ENCODE assay signal across 8 mouse cellular contexts in genomic region chr4:83485735-83486116, GRCm38 (mm10). TPM values are rescaled to one million over a fixed set of nuclear protein-coding genes. Genes with fewer than 3 reads are reported as not detected.
A peak's percentile ranks its signal among the peaks of the same experiment; 100 is the strongest.
DNase-seq lines count a peak whose midpoint lies in the region; ATAC-seq and TF ChIP-seq lines count a peak whose summit lies in the region.

No protein-coding gene starts in this region.

- H3K9me3 ChIP-seq in MEL (replicated peaks; ENCODE audit: insufficient read depth, low read length) = no peaks in the 10 kb centered on the region
- H3K9me3 ChIP-seq in hindbrain, embryonic 10.5 days = no peaks in the 10 kb centered on the region
- H3K9me3 ChIP-seq in lung, postnatal 0 days (ENCODE audit: low read length) = no peaks in the 10 kb centered on the region

- H3K4me3 ChIP-seq in MEL (ENCODE audit: control insufficient read depth in 1 of 2, insufficient read depth in 1 of 2, low read depth in 2 of 2, low read length in 2 of 2) = peak overlapping the region; percentile 96
- H3K4me3 ChIP-seq in cerebellum, adult 2 months (replicated peaks; ENCODE audit: insufficient read depth, low read depth, low read length) = peak overlapping the region; percentile 98
- peak overlapping the region; percentile 94 for H3K4me3 ChIP-seq in hindbrain, embryonic 10.5 days
- peak overlapping the region; percentile 96 for H3K4me3 ChIP-seq in lung, postnatal 0 days (ENCODE audit: low read depth, low read length)

- peak overlapping the region; percentile 92 for H3K4me2 ChIP-seq in lung, postnatal 0 days (replicated peaks; ENCODE audit: low read depth, low read length)

- peak; percentile 78 for ATAC-seq in lung, postnatal 0 days

- TF ChIP-seq POLR2A in MEL (IDR thresholded peaks at IDR 0.05; ENCODE audit: control insufficient read depth in 1 of 2, insufficient read depth in 1 of 2, low read depth in 1 of 2, low read length in 2 of 2, poor library complexity in 1 of 2) = no peak
- TF ChIP-seq POLR2A in cerebellum, adult 2 months (IDR thresholded peaks at IDR 0.05; ENCODE audit: borderline replicate concordance, insufficient read depth, low read length) = no peak

- peak overlapping the region; percentile 98 for H3K9ac ChIP-seq in MEL (ENCODE audit: control insufficient read depth, low read depth, low read length, poor library complexity, severe bottlenecking)
- peak overlapping the region; percentile 83 for H3K9ac ChIP-seq in lung, postnatal 0 days (replicated peaks; ENCODE audit: low read depth)

- TF ChIP-seq RAD21 in MEL (IDR thresholded peaks at IDR 0.05; ENCODE audit: low read depth, low read length) = peak; percentile 16

- H3K27ac ChIP-seq in MEL (ENCODE audit: control insufficient read depth, low read depth, low read length) = peak overlapping the region; percentile 94
- H3K27ac ChIP-seq in cerebellum, adult 2 months (ENCODE audit: insufficient read depth, low read length) = peak overlapping the region; percentile 100
- peak overlapping the region; percentile 99 for H3K27ac ChIP-seq in hindbrain, embryonic 10.5 days
- peak overlapping the region; percentile 97 for H3K27ac ChIP-seq in lung, postnatal 0 days (ENCODE audit: low read length)

- peaks cover 3 to 6% of the 10 kb centered on the region in 2 experiments for H3K4me1 ChIP-seq in MEL (ENCODE audit: control insufficient read depth in 1 of 2, insufficient read depth in 2 of 2, low read length in 2 of 2)
- peaks cover 9% of the 10 kb centered on the region for H3K4me1 ChIP-seq in cerebellum, adult 2 months (ENCODE audit: control insufficient read depth, insufficient read depth, low read length)
- peaks cover 40% of the 10 kb centered on the region for H3K4me1 ChIP-seq in hindbrain, embryonic 10.5 days (replicated peaks)
- H3K4me1 ChIP-seq in lung, postnatal 0 days (ENCODE audit: insufficient read depth, low read depth, low read length) = peaks cover 4% of the 10 kb centered on the region; the same call in 1 of the 2 replicates

- peak; percentile 94 for DNase-seq in MEL (ENCODE audit: low read depth, low spot score)
- DNase-seq in cerebellum, adult 2 months = peak; percentile 90 to 93
- peak; percentile 89 for DNase-seq in forelimb bud, embryonic 11.5 days (ENCODE audit: low read depth, low spot score)
- DNase-seq in hindbrain, embryonic 10.5 days (ENCODE audit: low spot score) = peak; percentile 89
- DNase-seq in layer of hippocampus, adult 9-11 months = peak; percentile 89
- DNase-seq in lung, postnatal 0 days (ENCODE audit: low spot score) = peak; percentile 91
- DNase-seq in ovary, postnatal 14 days (ENCODE audit: low spot score) = peak; percentile 62
- DNase-seq in thymus, postnatal 14 days = peak; percentile 94

- peak in 2 of 3 experiments; percentile 58 to 62; a peak in 4 of 6 replicates for TF ChIP-seq CTCF in MEL (IDR thresholded peaks at IDR 0.05 in 2 of 3, conservative IDR thresholded peaks at IDR 0.05 in 1 of 3; ENCODE audit: control insufficient read depth in 1 of 3, insufficient read depth in 1 of 3, low read depth in 2 of 3, low read length in 3 of 3, poor library complexity in 1 of 3, severe bottlenecking in 1 of 3)
- TF ChIP-seq CTCF in cerebellum, adult 2 months (IDR thresholded peaks at IDR 0.05; ENCODE audit: borderline replicate concordance, insufficient read depth, low read depth, low read length) = peak; percentile 58; the same call in 1 of the 2 replicates
- TF ChIP-seq CTCF in lung, postnatal 0 days (IDR thresholded peaks at IDR 0.05) = peak; percentile 79

- 2% methylated on average over 20 of the region's 40 CpGs for WGBS in cerebellum, adult 2 months
- 1% methylated on average over 34 of the region's 40 CpGs for WGBS in hindbrain, embryonic 10.5 days
- 0% methylated on average over 22 of the region's 40 CpGs for WGBS in lung, postnatal 0 days

- no peaks in the 10 kb centered on the region for H3K27me3 ChIP-seq in MEL (ENCODE audit: control insufficient read depth in 1 of 2, insufficient read depth in 2 of 2, low read length in 2 of 2)
- H3K27me3 ChIP-seq in cerebellum, adult 2 months (ENCODE audit: control insufficient read depth, insufficient read depth, low read length) = no peaks in the 10 kb centered on the region
- no peaks in the 10 kb centered on the region for H3K27me3 ChIP-seq in hindbrain, embryonic 10.5 days (ENCODE audit: insufficient read depth, poor library complexity, severe bottlenecking)
- H3K27me3 ChIP-seq in lung, postnatal 0 days (replicated peaks; ENCODE audit: insufficient read depth, low read length) = no peaks in the 10 kb centered on the region

- TF ChIP-seq EP300 in MEL (IDR thresholded peaks at IDR 0.05; ENCODE audit: low read depth in 1 of 2, low read length in 2 of 2) = peak in 1 of 2 experiments; percentile 35; a peak in 1 of 4 replicates
- no peak for TF ChIP-seq EP300 in lung, postnatal 0 days (IDR thresholded peaks at IDR 0.05)

- peaks cover 17 to 21% of the 10 kb centered on the region in 2 experiments for H3K36me3 ChIP-seq in MEL (ENCODE audit: control insufficient read depth in 1 of 2, insufficient read depth in 2 of 2, low read length in 2 of 2)
- peaks cover 38% of the 10 kb centered on the region for H3K36me3 ChIP-seq in hindbrain, embryonic 10.5 days
- no peaks in the 10 kb centered on the region; the same call in 1 of the 2 replicates for H3K36me3 ChIP-seq in lung, postnatal 0 days (ENCODE audit: insufficient read depth, low read length)

- peaks cover 28% of the 10 kb centered on the region for H3K79me2 ChIP-seq in MEL (ENCODE audit: control insufficient read depth, insufficient read depth, low read length, poor library complexity)

TF ChIP-seq in MEL, 35 proteins besides CTCF, POLR2A, EP300 and RAD21:
- no peak for TF ChIP-seq ZC3H11A (IDR thresholded peaks at IDR 0.05; ENCODE audit: low read depth, low read length)
- peak; percentile 42 for TF ChIP-seq SMC3 (IDR thresholded peaks at IDR 0.05; ENCODE audit: low read depth, low read length)
- TF ChIP-seq NELFE (IDR thresholded peaks at IDR 0.05; ENCODE audit: low read depth, low read length) = 0 out of 2 replicates have a peak, but pooled peaks have one; percentile 24
- 0 out of 2 replicates have a peak, but pooled peaks have one; percentile 29 for TF ChIP-seq ETS1 (IDR thresholded peaks at IDR 0.05; ENCODE audit: low read depth, low read length)
- TF ChIP-seq HCFC1 (IDR thresholded peaks at IDR 0.05; ENCODE audit: low read depth, low read length) = no peak; the same call in 1 of the 2 replicates
- TF ChIP-seq ZNF384 (IDR thresholded peaks at IDR 0.05; ENCODE audit: low read depth, low read length) = no peak
- peak; percentile 48; the same call in 1 of the 2 replicates for TF ChIP-seq NRF1 (IDR thresholded peaks at IDR 0.05; ENCODE audit: insufficient read depth, low read depth, low read length, poor library complexity, severe bottlenecking)
- TF ChIP-seq TCF12 (IDR thresholded peaks at IDR 0.05; ENCODE audit: low read depth, low read length) = no peak
- 0 out of 2 replicates have a peak, but pooled peaks have one; percentile 53 for TF ChIP-seq SIN3A (IDR thresholded peaks at IDR 0.05; ENCODE audit: low read length)
- TF ChIP-seq MAZ (IDR thresholded peaks at IDR 0.05; ENCODE audit: low read depth, low read length) = peak; percentile 94
- TF ChIP-seq POLR2AphosphoS5 (IDR thresholded peaks at IDR 0.05; ENCODE audit: borderline replicate concordance, low read depth, low read length) = no peak

RNA-seq across cellular contexts. Expression of gene Psip1, which starts 0.5 kb away (rescaled TPM):
- total RNA-seq in MEL (2012; rRNA removed) = 68.1 and 81.0 TPM in 2 replicates
- 100 to 1,000 TPM in 1 of 2 experiments, 10 to 100 TPM in 1; 54.0 to 161 TPM for polyA plus RNA-seq in MEL (2012; ENCODE audit: insufficient read depth in 1 of 2, insufficient read length in 2 of 2, low read depth in 1 of 2, low replicate concordance in 2 of 2, missing spikeins in 1 of 2)
- polyA plus RNA-seq in cerebellum, adult 2 months (2012; rRNA removed) = 191 and 200 TPM in 2 replicates
- 244 and 275 TPM in 2 replicates for polyA plus RNA-seq in hindbrain, embryonic 10.5 days (2016; fragmentation: Nextera tagmentation; extraction: Ambion mirVana)
- polyA plus RNA-seq in lung, postnatal 0 days (2015; fragmentation: Nextera tagmentation; extraction: Ambion mirVana) = 38.1 and 44.2 TPM in 2 replicates

RNA-seq across cellular contexts. Expression of gene Ccdc171, which starts 39.6 kb away (rescaled TPM):
- 1.7 and 1.8 TPM in 2 replicates for total RNA-seq in MEL (2012; rRNA removed)
- 1 to 10 TPM in 1 of 2 experiments, not detected in 1; 1.6 TPM for polyA plus RNA-seq in MEL (2012; ENCODE audit: insufficient read depth in 1 of 2, insufficient read length in 2 of 2, low read depth in 1 of 2, low replicate concordance in 2 of 2, missing spikeins in 1 of 2)
- polyA plus RNA-seq in cerebellum, adult 2 months (2012; rRNA removed) = 1.8 and 2.1 TPM in 2 replicates
- polyA plus RNA-seq in hindbrain, embryonic 10.5 days (2016; fragmentation: Nextera tagmentation; extraction: Ambion mirVana) = 3.3 and 4.5 TPM in 2 replicates
- 2.0 and 3.3 TPM in 2 replicates for polyA plus RNA-seq in lung, postnatal 0 days (2015; fragmentation: Nextera tagmentation; extraction: Ambion mirVana)

Comparison
In these comparisons a context has a peak if more than half of its experiments do, and no peak if none do; other contexts are left out.
1. Peak in every context shown above with its lines: DNase-seq, ATAC-seq, H3K4me3 ChIP-seq and H3K27ac ChIP-seq.